Mouse (Mus musculus) thymus, adult 2 months (tissue): Measurements from ENCODE around the gene Slc45a1. TPM values are rescaled to one million over a fixed set of nuclear protein-coding genes. Genes with fewer than 3 reads are reported as not detected.

Experiments
- DNase-seq: peaks from one replicate; pipeline ENCODE4 v3.0.0; 2021
- H3K27ac ChIP-seq: fragments of 200-500 bp; 2 replicates; pipeline ENCODE4 v1.5.1; 2012; ENCODE audit warnings: low read length, control low read depth; ENCODE audit not compliant: control insufficient read depth, insufficient read depth
- H3K27me3 ChIP-seq: fragments of 200-500 bp; 2 replicates; pipeline ENCODE4 v1.6.1; 2012; ENCODE audit warnings: mild to moderate bottlenecking, low read length, moderate library complexity, mixed read lengths; ENCODE audit not compliant: control insufficient read depth, insufficient read depth
- H3K36me3 ChIP-seq: fragments of 200-500 bp; 2 replicates; pipeline ENCODE4 v1.6.1; 2012; ENCODE audit warnings: mild to moderate bottlenecking, low read length, moderate library complexity; ENCODE audit not compliant: control insufficient read depth, insufficient read depth
- H3K4me1 ChIP-seq: fragments of 200-500 bp; replicated peaks from 2 replicates; pipeline ENCODE4 v1.6.1; 2012; ENCODE audit warnings: low read length; ENCODE audit not compliant: control insufficient read depth, insufficient read depth
- H3K4me3 ChIP-seq: fragments of 200-500 bp; 2 replicates; pipeline ENCODE4 v1.5.1; 2012; ENCODE audit warnings: mild to moderate bottlenecking, low read length, control low read depth, moderate library complexity; ENCODE audit not compliant: control insufficient read depth, insufficient read depth
- CTCF ChIP-seq: fragments of 200-500 bp; IDR thresholded peaks from 2 replicates; pipeline ENCODE4 v1.5.1; 2012; ENCODE audit warnings: mild to moderate bottlenecking, control low read depth, low read length, moderate library complexity, borderline replicate concordance; ENCODE audit not compliant: control insufficient read depth, poor library complexity, insufficient read depth; ENCODE audit errors: extremely low read depth
- POLR2A ChIP-seq: fragments of 200-500 bp; IDR thresholded peaks from 2 replicates; pipeline ENCODE4 v1.6.1; 2012; ENCODE audit warnings: mild to moderate bottlenecking, low read length, control low read depth, moderate library complexity; ENCODE audit not compliant: control insufficient read depth, poor library complexity, insufficient read depth; ENCODE audit errors: extremely low read depth
- WGBS: fragments of 180-500 bp; shearing (Covaris S2); methylation state at CpG from one replicate; pipeline ENCODE4 v1.1.7; 2018; 5-methylcytosine and 5-hydroxymethylcytosine counted together
- polyA plus RNA-seq: library from polyadenylated mRNA; depleted of rRNA; stranded (reverse); fragments of >200 nt; gene quantifications from 2 replicates; pipeline ENCODE4 v1.2.3, GENCODE M21; 2012

The Slc45a1 gene
- polyA plus RNA-seq, 1 experiment = 0.03 TPM

DNA sequence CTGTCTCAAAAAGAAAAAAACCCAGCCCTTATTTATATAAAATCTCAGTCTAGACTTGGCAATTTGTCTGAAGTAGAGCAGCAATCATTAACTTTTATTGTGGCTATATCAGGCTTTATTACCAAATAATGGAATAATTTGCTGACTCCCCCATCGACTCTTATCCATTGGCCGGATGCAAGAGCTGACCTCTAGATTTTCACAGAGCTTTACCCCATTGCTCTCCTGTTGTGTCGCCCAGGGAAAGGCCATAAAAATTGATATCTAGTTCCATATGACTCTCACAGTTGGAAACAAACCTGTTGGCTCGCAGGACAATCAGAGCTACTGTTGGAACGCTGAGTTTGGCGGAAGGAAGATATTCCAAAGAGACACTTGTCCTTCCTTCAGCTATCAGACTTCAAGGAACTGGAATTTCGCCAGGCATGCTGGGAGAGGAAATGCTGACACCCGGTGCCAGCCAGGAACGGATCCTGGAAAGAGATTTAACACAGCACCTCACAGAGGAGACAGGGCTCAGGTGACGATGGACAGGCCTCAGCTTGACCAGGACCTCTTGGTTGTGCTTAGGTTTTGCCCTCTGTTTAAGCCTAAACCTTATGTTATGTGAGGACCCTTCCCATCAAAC, 35.3 kb upstream of the Slc45a1 start:
- no peak overlapping the region for H3K4me3 ChIP-seq
- no peaks in the 10 kb centered on the region for H3K27me3 ChIP-seq
- no peak for DNase-seq
- no peaks in the 10 kb centered on the region for H3K36me3 ChIP-seq
- 92% methylated on average over 10 of the region's 10 CpGs for WGBS
- H3K27ac ChIP-seq = no peak overlapping the region
- TF ChIP-seq POLR2A (no peak), CTCF (no peak)
- H3K4me1 ChIP-seq = no peaks in the 10 kb centered on the region; the same call in 1 of the 2 replicates

DNA sequence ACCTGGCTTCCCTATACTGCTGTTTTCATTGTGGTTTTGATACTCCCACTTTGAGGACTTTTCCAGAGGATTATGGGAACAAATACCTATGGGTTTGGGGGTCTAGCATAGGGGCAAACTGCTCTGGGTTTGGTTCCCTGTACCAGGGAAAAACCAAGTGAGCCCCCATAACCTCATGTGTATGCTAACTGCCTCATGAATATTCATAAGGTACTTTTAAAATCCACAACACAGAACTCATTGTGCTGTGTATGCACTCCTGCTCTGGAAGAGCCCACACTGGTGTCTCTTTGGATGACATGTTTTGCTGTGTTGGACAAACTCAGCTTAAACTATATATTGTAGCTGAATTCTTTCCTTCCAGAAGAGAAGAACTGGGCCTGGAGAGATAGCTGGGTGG, 34.6 kb upstream of the Slc45a1 start:
- no peak for DNase-seq

DNA sequence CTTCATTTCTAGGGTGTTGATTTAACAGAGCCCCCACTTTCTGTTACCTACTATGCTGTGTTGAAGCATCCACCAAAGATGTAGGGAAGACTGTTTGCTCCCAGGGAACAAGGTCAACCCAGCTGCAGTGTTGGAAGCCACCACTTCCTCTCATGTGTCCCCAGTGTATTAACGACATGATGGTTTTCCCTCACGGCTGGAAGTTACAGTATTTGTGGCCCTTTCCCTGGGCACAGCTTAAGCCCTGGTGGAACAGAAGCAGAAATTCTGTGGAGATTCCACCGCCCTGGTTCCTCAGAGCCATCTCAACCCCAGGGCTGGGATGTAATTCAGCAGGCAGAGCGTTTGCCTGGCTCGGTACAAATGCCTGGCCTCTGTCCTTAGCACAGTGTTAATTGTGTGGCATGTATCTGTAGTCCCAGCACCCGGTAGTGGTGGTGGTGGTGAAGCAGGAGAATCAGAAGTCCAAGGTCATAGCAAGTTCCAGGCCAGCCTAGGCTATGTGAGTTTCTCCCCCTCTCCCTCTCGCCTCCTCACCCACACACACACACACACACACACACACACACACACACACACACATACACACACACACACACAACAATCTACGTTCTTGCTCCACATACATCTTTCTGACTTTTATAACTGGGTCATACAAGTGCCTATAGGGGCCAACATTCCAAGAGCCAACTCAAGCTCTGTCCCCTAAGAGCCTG, 34.0 kb upstream of the Slc45a1 start:
- H3K4me1 ChIP-seq = no peaks in the 10 kb centered on the region
- no peak overlapping the region for H3K27ac ChIP-seq
- 66% methylated on average over 8 of the region's 8 CpGs for WGBS
- TF ChIP-seq CTCF (no peak), POLR2A (no peak)
- no peaks in the 10 kb centered on the region for H3K27me3 ChIP-seq
- H3K4me3 ChIP-seq = no peak overlapping the region
- H3K36me3 ChIP-seq = no peaks in the 10 kb centered on the region
- DNase-seq = no peak

More for the DNA sequence above, 34.6 kb upstream of the Slc45a1 start:
- Histone ChIP-seq H3K27me3 (no peaks in the 10 kb centered on the region), H3K4me3 (no peak overlapping the region), H3K36me3 (no peaks in the 10 kb centered on the region), H3K4me1 (no peaks in the 10 kb centered on the region; the same call in 1 of the 2 replicates), H3K27ac (no peak overlapping the region)
- TF ChIP-seq CTCF (no peak), POLR2A (no peak)

DNA sequence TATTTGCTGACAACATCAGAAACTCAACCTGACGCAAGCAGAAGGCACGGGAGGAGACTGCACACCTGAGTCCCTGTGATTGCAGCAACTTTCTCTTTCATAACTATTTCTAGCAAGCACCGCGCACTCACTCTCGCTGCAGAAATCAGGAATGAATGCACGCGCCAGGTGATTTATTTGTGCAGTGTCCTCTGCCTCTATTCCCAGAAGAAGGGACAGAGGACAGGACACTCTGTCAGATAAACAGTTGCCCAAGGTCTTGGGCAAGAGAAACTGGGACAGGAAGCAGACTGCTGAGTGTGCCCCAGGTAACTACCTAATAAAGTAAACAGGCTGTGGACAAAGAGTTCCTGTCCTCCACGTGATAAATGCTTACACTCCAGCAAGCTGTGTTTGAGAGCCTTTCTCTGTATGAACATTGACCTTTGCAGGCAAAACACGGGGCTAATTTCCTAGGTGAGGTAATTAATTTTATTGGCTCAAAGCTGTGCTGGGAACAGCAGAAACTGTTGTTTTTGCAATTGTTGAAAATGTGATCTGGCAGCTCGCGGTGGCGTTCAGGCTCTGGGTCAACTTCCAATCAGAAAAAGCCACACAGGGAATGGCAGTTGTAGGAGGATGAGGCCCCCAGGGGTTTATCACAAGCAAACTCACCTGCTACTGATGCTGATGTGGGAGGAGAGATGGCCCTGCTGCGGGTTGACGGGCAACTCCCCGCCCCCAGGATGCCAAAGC, 33.2 kb upstream of the Slc45a1 start:
- H3K4me3 ChIP-seq = no peak overlapping the region
- H3K27ac ChIP-seq = no peak overlapping the region
- TF ChIP-seq POLR2A = no peak
- TF ChIP-seq CTCF = no peak
- 53% methylated on average over 15 of the region's 15 CpGs for WGBS
- no peaks in the 10 kb centered on the region for H3K4me1 ChIP-seq
- no peak for DNase-seq
- no peaks in the 10 kb centered on the region for H3K27me3 ChIP-seq
- H3K36me3 ChIP-seq = no peaks in the 10 kb centered on the region

DNA sequence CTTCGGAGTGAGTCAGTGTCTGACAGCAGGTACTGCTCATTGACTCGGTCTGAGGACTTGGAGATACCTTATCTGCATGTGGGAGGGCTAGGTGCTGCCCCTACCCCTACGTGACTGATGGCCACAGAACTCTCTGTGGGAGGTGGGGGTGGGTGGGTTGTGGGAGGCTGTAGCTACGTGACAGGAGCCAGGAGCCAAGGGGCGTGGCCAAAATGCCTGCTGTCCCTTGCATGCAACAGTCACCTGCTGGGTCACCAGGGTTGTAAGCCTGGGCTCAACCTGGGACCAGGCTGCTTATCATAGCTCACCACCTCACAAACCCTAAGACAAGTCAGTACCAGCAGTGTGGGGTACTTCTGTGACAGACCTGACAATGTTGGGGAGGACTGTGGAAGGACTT, 28.4 kb upstream of the Slc45a1 start:
- Histone ChIP-seq H3K27ac (no peak overlapping the region), H3K4me3 (no peak overlapping the region), H3K36me3 (no peaks in the 10 kb centered on the region), H3K27me3 (no peaks in the 10 kb centered on the region), H3K4me1 (no peaks in the 10 kb centered on the region)
- TF ChIP-seq CTCF = no peak
- no peak for TF ChIP-seq POLR2A
- WGBS = 86% methylated on average over 5 of the region's 5 CpGs
- no peak for DNase-seq

DNA sequence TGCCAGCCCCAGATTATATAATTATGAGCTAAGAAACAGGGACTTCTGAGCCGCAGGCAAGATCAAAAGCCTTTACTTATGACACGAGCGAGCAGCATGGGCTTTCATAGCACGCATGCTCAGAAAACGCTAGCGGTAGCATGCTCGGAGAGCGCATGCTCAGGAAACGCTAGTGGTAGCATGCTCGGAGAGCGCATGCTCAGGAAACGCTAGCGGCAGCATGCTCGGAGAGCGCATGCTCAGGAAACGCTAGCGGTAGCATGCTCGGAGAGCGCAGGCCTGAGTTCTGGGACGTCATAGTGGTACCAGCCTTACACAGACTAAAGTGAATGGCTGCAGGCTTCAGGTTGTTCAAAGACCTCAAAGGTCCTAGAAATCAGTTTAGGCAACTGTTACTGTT, 26.8 kb upstream of the Slc45a1 start:
- no peaks in the 10 kb centered on the region for H3K27me3 ChIP-seq
- TF ChIP-seq POLR2A (no peak), CTCF (no peak)

DNA sequence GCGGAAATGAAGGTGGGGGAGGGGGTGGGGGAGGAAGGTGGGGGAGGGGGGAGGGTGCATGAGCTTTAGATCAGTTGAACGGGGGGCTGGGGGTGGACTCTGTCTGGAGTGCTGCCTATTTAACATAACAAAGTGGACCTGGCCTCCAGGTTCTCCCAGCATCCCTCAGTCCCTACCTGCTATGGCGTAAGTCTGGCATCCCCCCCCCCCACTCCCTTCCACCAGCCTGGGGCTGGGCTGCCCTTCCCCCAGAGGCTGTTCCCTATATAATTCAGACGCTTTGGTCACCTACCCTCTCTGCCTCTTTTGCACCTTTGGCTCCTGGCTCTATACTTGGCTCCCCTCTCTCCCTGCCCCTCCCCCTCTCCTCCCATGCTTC, 25.9 kb upstream of the Slc45a1 start:
- Histone ChIP-seq H3K4me1 (no peaks in the 10 kb centered on the region), H3K36me3 (no peaks in the 10 kb centered on the region), H3K4me3 (no peak overlapping the region), H3K27me3 (no peaks in the 10 kb centered on the region), H3K27ac (no peak overlapping the region)
- no peak for DNase-seq
- TF ChIP-seq POLR2A (no peak), CTCF (no peak)
- 80% methylated on average over 4 of the region's 4 CpGs for WGBS

More for the DNA sequence above, 26.8 kb upstream of the Slc45a1 start:
- no peak overlapping the region for H3K27ac ChIP-seq
- no peak for DNase-seq
- no peaks in the 10 kb centered on the region for H3K4me1 ChIP-seq
- no peak overlapping the region for H3K4me3 ChIP-seq
- H3K36me3 ChIP-seq = no peaks in the 10 kb centered on the region
- 98% methylated on average over 20 of the region's 20 CpGs for WGBS
